Comparison of ENCODE assay signal across 7 mouse cellular contexts in the genomic region with DNA sequence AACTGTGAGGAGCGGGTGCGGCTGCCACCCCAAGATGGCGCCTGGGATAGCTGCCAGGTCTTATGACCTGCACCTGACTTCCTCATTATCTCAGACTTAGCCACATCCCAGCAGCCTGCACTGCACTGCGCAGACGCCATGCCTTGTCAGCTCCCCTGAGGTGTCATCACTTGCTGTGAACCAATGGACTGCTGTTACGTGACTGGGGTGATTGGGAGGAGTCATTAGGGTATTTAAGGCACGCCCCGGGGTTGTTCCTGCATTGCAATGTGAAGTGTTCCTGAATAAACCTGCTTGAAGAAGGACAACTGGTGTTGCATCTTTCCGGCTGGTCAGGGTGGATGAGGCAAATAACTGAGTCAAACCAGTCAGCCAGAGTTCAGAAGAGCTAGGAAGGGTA. TPM values are rescaled to one million over a fixed set of nuclear protein-coding genes. Genes with fewer than 3 reads are reported as not detected.
DNase-seq lines count a peak whose midpoint lies in the region; ATAC-seq and TF ChIP-seq lines count a peak whose summit lies in the region.
"Not testable (repeated sequence)": the region's sequence is repeated elsewhere in the genome, so short reads cannot be mapped to it uniquely, and the experiment has no call there.

Gene Tmeff2, plus strand, starts transcription at position 262 of the 400 bp plus-strand sequence.

- TF ChIP-seq EP300 in MEL (IDR thresholded peaks at IDR 0.05; ENCODE audit: low read depth in 1 of 2, low read length in 2 of 2), result not testable (repeated sequence)

- not testable (repeated sequence) for TF ChIP-seq RAD21 in MEL (IDR thresholded peaks at IDR 0.05; ENCODE audit: low read depth, low read length)

- 86% methylated on average over 9 of the region's 9 CpGs for WGBS in forebrain, postnatal 0 days
- WGBS in hindbrain, embryonic 16.5 days, result 90% methylated on average over 9 of the region's 9 CpGs
- 87% methylated on average over 9 of the region's 9 CpGs for WGBS in midbrain, embryonic 16.5 days

- not testable (repeated sequence) for H3K4me1 ChIP-seq in MEL (ENCODE audit: control insufficient read depth in 1 of 2, insufficient read depth in 2 of 2, low read length in 2 of 2); cortical plate, adult 2 months (ENCODE audit: control insufficient read depth, insufficient read depth, low read length); forebrain, postnatal 0 days (ENCODE audit: insufficient read depth); hindbrain, embryonic 16.5 days (ENCODE audit: control insufficient read depth, insufficient read depth, low read depth, low read length); midbrain, embryonic 16.5 days (ENCODE audit: control insufficient read depth, insufficient read depth, low read length)

- H3K9ac ChIP-seq in MEL (ENCODE audit: control insufficient read depth, low read depth, low read length, poor library complexity, severe bottlenecking); forebrain, postnatal 0 days; hindbrain, embryonic 16.5 days (ENCODE audit: low read depth, low read length); midbrain, embryonic 16.5 days (ENCODE audit: low read depth, low read length): not testable (repeated sequence)

- 0 out of 2 replicates have a peak within 1 kb of the TSS, but pooled peaks have one; percentile 28 for H3K27ac ChIP-seq in MEL (ENCODE audit: control insufficient read depth, low read depth, low read length)
- H3K27ac ChIP-seq in cortical plate, adult 2 months (ENCODE audit: insufficient read depth, low read length); forebrain, postnatal 0 days (ENCODE audit: low read depth, low read length); hindbrain, embryonic 16.5 days (ENCODE audit: low read depth, low read length); midbrain, embryonic 16.5 days (ENCODE audit: low read length): not testable (repeated sequence)

- not testable (repeated sequence) for H3K4me2 ChIP-seq in forebrain, postnatal 0 days (ENCODE audit: low read depth); hindbrain, embryonic 16.5 days (ENCODE audit: low read length); midbrain, embryonic 16.5 days (ENCODE audit: low read length)

- DNase-seq in MEL (ENCODE audit: low read depth, low spot score); forebrain, postnatal 0 days; layer of hippocampus, postnatal 14 days (ENCODE audit: low spot score in 2 of 2); left cerebral cortex, postnatal 36 days (ENCODE audit: low spot score in 2 of 2): not testable (repeated sequence)

- H3K9me3 ChIP-seq in MEL (replicated peaks; ENCODE audit: insufficient read depth, low read length); forebrain, postnatal 0 days (ENCODE audit: low read length); hindbrain, embryonic 16.5 days (ENCODE audit: control insufficient read depth, low read length); midbrain, embryonic 16.5 days (replicated peaks; ENCODE audit: control insufficient read depth, low read length, poor library complexity, severe bottlenecking): not testable (repeated sequence)

- H3K4me3 ChIP-seq in MEL (ENCODE audit: control insufficient read depth in 1 of 2, insufficient read depth in 1 of 2, low read depth in 2 of 2, low read length in 2 of 2); cortical plate, adult 2 months (ENCODE audit: insufficient read depth, low read length); forebrain, postnatal 0 days (ENCODE audit: low read depth, low read length); hindbrain, embryonic 16.5 days (ENCODE audit: low read length); midbrain, embryonic 16.5 days (ENCODE audit: low read depth, low read length): not testable (repeated sequence)

- not testable (repeated sequence) for H3K79me2 ChIP-seq in MEL (ENCODE audit: control insufficient read depth, insufficient read depth, low read length, poor library complexity)

- not testable (repeated sequence) for H3K36me3 ChIP-seq in MEL (ENCODE audit: control insufficient read depth in 1 of 2, insufficient read depth in 2 of 2, low read length in 2 of 2); forebrain, postnatal 0 days (ENCODE audit: insufficient read depth); hindbrain, embryonic 16.5 days (ENCODE audit: control insufficient read depth, insufficient read depth, low read length); midbrain, embryonic 16.5 days (ENCODE audit: control insufficient read depth, insufficient read depth, low read length)

- intact Hi-C loops in left cerebral cortex, postnatal 36 days (cut with DNase I), result not testable (repeated sequence)

- TF ChIP-seq POLR2A in MEL (IDR thresholded peaks at IDR 0.05; ENCODE audit: control insufficient read depth in 1 of 2, insufficient read depth in 1 of 2, low read depth in 1 of 2, low read length in 2 of 2, poor library complexity in 1 of 2); cortical plate, adult 2 months (IDR thresholded peaks at IDR 0.05; ENCODE audit: extremely low read depth, insufficient read depth, low read length): not testable (repeated sequence)

- TF ChIP-seq CTCF in MEL (IDR thresholded peaks at IDR 0.05 in 2 of 3, conservative IDR thresholded peaks at IDR 0.05 in 1 of 3; ENCODE audit: control insufficient read depth in 1 of 3, insufficient read depth in 1 of 3, low read depth in 2 of 3, low read length in 3 of 3, poor library complexity in 1 of 3, severe bottlenecking in 1 of 3); cortical plate, adult 2 months (IDR thresholded peaks at IDR 0.05; ENCODE audit: extremely low read depth, insufficient read depth, low read length); forebrain, postnatal 0 days (IDR thresholded peaks at IDR 0.05; ENCODE audit: low read depth): not testable (repeated sequence)

- not testable (repeated sequence) for H3K27me3 ChIP-seq in MEL (ENCODE audit: control insufficient read depth in 1 of 2, insufficient read depth in 2 of 2, low read length in 2 of 2); forebrain, postnatal 0 days (ENCODE audit: insufficient read depth, low read length); hindbrain, embryonic 16.5 days (replicated peaks; ENCODE audit: control insufficient read depth, insufficient read depth, low read length); midbrain, embryonic 16.5 days (ENCODE audit: control insufficient read depth, insufficient read depth, low read depth, low read length)

- not testable (repeated sequence) for ATAC-seq in forebrain, postnatal 0 days; hindbrain, embryonic 16.5 days; midbrain, embryonic 16.5 days

RNA-seq across cellular contexts. Expression of gene Tmeff2, which starts in this region (rescaled TPM):
- total RNA-seq in MEL (2012; rRNA removed), result not detected in 2 replicates
- polyA plus RNA-seq in MEL (2012; ENCODE audit: insufficient read depth in 1 of 2, insufficient read length in 2 of 2, low read depth in 1 of 2, low replicate concordance in 2 of 2, missing spikeins in 1 of 2), result not detected
- 47.5 and 63.0 TPM in 2 replicates for polyA plus RNA-seq in cortical plate, adult 2 months (2012; rRNA removed)
- total RNA-seq in forebrain, postnatal 0 days (2014; rRNA removed), result 37.2 and 38.9 TPM in 2 replicates
- 47.8 and 67.7 TPM in 2 replicates for polyA plus RNA-seq in forebrain, postnatal 0 days (2015; fragmentation: Nextera tagmentation; extraction: Ambion mirVana)
- polyA plus RNA-seq in hindbrain, embryonic 16.5 days (2015; fragmentation: Nextera tagmentation; extraction: Ambion mirVana), result 69.4 and 75.9 TPM in 2 replicates
- total RNA-seq in layer of hippocampus, postnatal 14 days (2021), result 10 to 100 TPM; 53.8 to 56.8 TPM
- total RNA-seq in left cerebral cortex, postnatal 36 days (2021), result 10 to 100 TPM; 47.9 to 54.4 TPM
- polyA plus RNA-seq in midbrain, embryonic 16.5 days (2015; fragmentation: Nextera tagmentation; extraction: Ambion mirVana), result 77.3 and 87.2 TPM in 2 replicates

Comparison
In these comparisons a context has a peak if more than half of its experiments do, and no peak if none do; other contexts are left out.
1. RNA of gene Tmeff2 (total RNA-seq): 53.8 to 56.8 TPM in layer of hippocampus, postnatal 14 days, 47.9 to 54.4 TPM in left cerebral cortex, postnatal 36 days and 37.2 to 38.9 TPM in forebrain, postnatal 0 days; not detected in MEL; every median in the first group is over 10 times any median in the second.
2. RNA of gene Tmeff2 (polyA plus RNA-seq): 77.3 to 87.2 TPM in midbrain, embryonic 16.5 days, 69.4 to 75.9 TPM in hindbrain, embryonic 16.5 days, 47.8 to 67.7 TPM in forebrain, postnatal 0 days and 47.5 to 63.0 TPM in cortical plate, adult 2 months; not detected in MEL; every median in the first group is over 10 times any median in the second.